Mouse (Mus musculus): Measurements from ENCODE around the gene Cd2bp2. TPM values are rescaled to one million over a fixed set of nuclear protein-coding genes. Genes with fewer than 3 reads are reported as not detected.

Cd2bp2 gene
- total and polyA plus RNA-seq, 3 experiments, result 18.2 to 35.2 (median 33.4) TPM

GRCm38 (mm10) chr7:127147901-127148300 lies 47.9 kb downstream of the Cd2bp2 start:
- Histone ChIP-seq H3K4me1 (ENCODE audit: control insufficient read depth, insufficient read depth, low read length) (no peaks in the 10 kb centered on the region), H3K4me3 (no peak overlapping the region), H3K27ac (no peak overlapping the region), H3K79me2 (replicated peaks; ENCODE audit: control insufficient read depth, insufficient read depth, low read length) (no peaks in the 10 kb centered on the region), H3K36me3 (ENCODE audit: control insufficient read depth, insufficient read depth, low read length) (no peaks in the 10 kb centered on the region), H3K27me3 (ENCODE audit: control insufficient read depth, insufficient read depth, low read length) (no peaks in the 10 kb centered on the region), H3K9ac (ENCODE audit: low read depth, low read length) (no peak overlapping the region)
- no peak for TF ChIP-seq POLR2A (IDR thresholded peaks at IDR 0.05; ENCODE audit: insufficient read depth, low read depth, low read length)
- TF ChIP-seq EP300 (IDR thresholded peaks at IDR 0.05; ENCODE audit: insufficient read depth, low read depth, low read length), result no peak
- TF ChIP-seq CTCF (IDR thresholded peaks at IDR 0.05), result no peak
- whole genome bisulfite sequencing, result 42% methylated on average over 3 of the region's 3 CpGs
- DNase-seq, result no peak
- intact Hi-C loops (cut with DNase I), result no loop called here

GRCm38 (mm10) chr7:127146267-127146603 lies 49.6 kb downstream of the Cd2bp2 start:
- TF ChIP-seq EP300 (IDR thresholded peaks at IDR 0.05; ENCODE audit: insufficient read depth, low read depth, low read length) (no peak), CTCF (IDR thresholded peaks at IDR 0.05) (no peak), POLR2A (IDR thresholded peaks at IDR 0.05; ENCODE audit: insufficient read depth, low read depth, low read length) (no peak)
- WGBS, result 81% methylated on average over 2 of the region's 2 CpGs
- H3K27me3 ChIP-seq (ENCODE audit: control insufficient read depth, insufficient read depth, low read length), result no peaks in the 10 kb centered on the region
- DNase-seq, result no peak
- H3K4me3 ChIP-seq, result no peak overlapping the region
- intact Hi-C loops (cut with DNase I), result no loop called here
- no peaks in the 10 kb centered on the region for H3K36me3 ChIP-seq (ENCODE audit: control insufficient read depth, insufficient read depth, low read length)
- no peak overlapping the region for H3K27ac ChIP-seq
- H3K9ac ChIP-seq (ENCODE audit: low read depth, low read length), result no peak overlapping the region
- no peaks in the 10 kb centered on the region for H3K79me2 ChIP-seq (replicated peaks; ENCODE audit: control insufficient read depth, insufficient read depth, low read length)
- no peaks in the 10 kb centered on the region for H3K4me1 ChIP-seq (ENCODE audit: control insufficient read depth, insufficient read depth, low read length)

- DNase-seq, result no peak
- WGBS, result 59% methylated on average over 9 of the region's 9 CpGs
- no peaks in the 10 kb centered on the region for H3K79me2 ChIP-seq (replicated peaks; ENCODE audit: control insufficient read depth, insufficient read depth, low read length)
- no peaks in the 10 kb centered on the region for H3K36me3 ChIP-seq (ENCODE audit: control insufficient read depth, insufficient read depth, low read length)
- intact Hi-C loops (cut with DNase I), result no loop called here
- no peak overlapping the region for H3K9ac ChIP-seq (ENCODE audit: low read depth, low read length)
- H3K27me3 ChIP-seq (ENCODE audit: control insufficient read depth, insufficient read depth, low read length), result no peaks in the 10 kb centered on the region
- no peak for TF ChIP-seq CTCF (IDR thresholded peaks at IDR 0.05)
- no peak for TF ChIP-seq EP300 (IDR thresholded peaks at IDR 0.05; ENCODE audit: insufficient read depth, low read depth, low read length)
- no peak for TF ChIP-seq POLR2A (IDR thresholded peaks at IDR 0.05; ENCODE audit: insufficient read depth, low read depth, low read length)
- no peaks in the 10 kb centered on the region for H3K4me1 ChIP-seq (ENCODE audit: control insufficient read depth, insufficient read depth, low read length)
- H3K4me3 ChIP-seq, result no peak overlapping the region
- H3K27ac ChIP-seq, result no peak overlapping the region
Observed at GRCm38 (mm10) chr7:127145387-127146266, 50.2 kb downstream of the Cd2bp2 start.

- DNase-seq, result no peak
- WGBS, result 59% methylated on average over 7 of the region's 7 CpGs
- no peak overlapping the region for H3K27ac ChIP-seq
- no peaks in the 10 kb centered on the region for H3K36me3 ChIP-seq (ENCODE audit: control insufficient read depth, insufficient read depth, low read length)
- H3K4me3 ChIP-seq, result no peak overlapping the region
- H3K27me3 ChIP-seq (ENCODE audit: control insufficient read depth, insufficient read depth, low read length), result no peaks in the 10 kb centered on the region
- intact Hi-C loops (cut with DNase I), result no loop called here
- TF ChIP-seq CTCF (IDR thresholded peaks at IDR 0.05), result no peak
- TF ChIP-seq POLR2A (IDR thresholded peaks at IDR 0.05; ENCODE audit: insufficient read depth, low read depth, low read length), result no peak
- no peak for TF ChIP-seq EP300 (IDR thresholded peaks at IDR 0.05; ENCODE audit: insufficient read depth, low read depth, low read length)
- no peak overlapping the region for H3K9ac ChIP-seq (ENCODE audit: low read depth, low read length)
- no peaks in the 10 kb centered on the region for H3K4me1 ChIP-seq (ENCODE audit: control insufficient read depth, insufficient read depth, low read length)
- no peaks in the 10 kb centered on the region for H3K79me2 ChIP-seq (replicated peaks; ENCODE audit: control insufficient read depth, insufficient read depth, low read length)
Observed at GRCm38 (mm10) chr7:127144412-127144811, 51.4 kb downstream of the Cd2bp2 start.

GRCm38 (mm10) chr7:127142666-127143065 lies 53.2 kb downstream of the Cd2bp2 start:
- Histone ChIP-seq H3K27me3 (ENCODE audit: control insufficient read depth, insufficient read depth, low read length) (no peaks in the 10 kb centered on the region), H3K4me3 (no peak overlapping the region), H3K27ac (no peak overlapping the region), H3K36me3 (ENCODE audit: control insufficient read depth, insufficient read depth, low read length) (no peaks in the 10 kb centered on the region), H3K4me1 (ENCODE audit: control insufficient read depth, insufficient read depth, low read length) (no peaks in the 10 kb centered on the region), H3K9ac (ENCODE audit: low read depth, low read length) (no peak overlapping the region), H3K79me2 (replicated peaks; ENCODE audit: control insufficient read depth, insufficient read depth, low read length) (no peaks in the 10 kb centered on the region)
- intact Hi-C loops (cut with DNase I), result no loop called here
- TF ChIP-seq EP300 (IDR thresholded peaks at IDR 0.05; ENCODE audit: insufficient read depth, low read depth, low read length) (no peak), POLR2A (IDR thresholded peaks at IDR 0.05; ENCODE audit: insufficient read depth, low read depth, low read length) (no peak), CTCF (IDR thresholded peaks at IDR 0.05) (no peak)
- no peak for DNase-seq
- 82% methylated on average over 4 of the region's 4 CpGs for WGBS

GRCm38 (mm10) chr7:127142214-127142613 lies 53.6 kb downstream of the Cd2bp2 start:
- Histone ChIP-seq H3K4me1 (ENCODE audit: control insufficient read depth, insufficient read depth, low read length) (no peaks in the 10 kb centered on the region), H3K9ac (ENCODE audit: low read depth, low read length) (no peak overlapping the region), H3K79me2 (replicated peaks; ENCODE audit: control insufficient read depth, insufficient read depth, low read length) (no peaks in the 10 kb centered on the region), H3K4me3 (no peak overlapping the region), H3K27ac (no peak overlapping the region), H3K27me3 (ENCODE audit: control insufficient read depth, insufficient read depth, low read length) (no peaks in the 10 kb centered on the region), H3K36me3 (ENCODE audit: control insufficient read depth, insufficient read depth, low read length) (no peaks in the 10 kb centered on the region)
- intact Hi-C loops (cut with DNase I), result no loop called here
- no peak for DNase-seq
- TF ChIP-seq CTCF (IDR thresholded peaks at IDR 0.05), result no peak
- TF ChIP-seq POLR2A (IDR thresholded peaks at IDR 0.05; ENCODE audit: insufficient read depth, low read depth, low read length), result no peak
- no peak for TF ChIP-seq EP300 (IDR thresholded peaks at IDR 0.05; ENCODE audit: insufficient read depth, low read depth, low read length)
- WGBS, result 57% methylated on average over 2 of the region's 2 CpGs

Other genes with a start within 250 kb of the Cd2bp2 start
- gene Asphd1, start 246.5 kb downstream of the Cd2bp2 start, total RNA-seq (2021), result not detected
- 0.08 and 0.29 TPM in 2 replicates for gene Asphd1, start 246.5 kb downstream of the Cd2bp2 start, polyA plus RNA-seq (2012; rRNA removed)
- gene Sez6l2, start 245.5 kb downstream of the Cd2bp2 start, total RNA-seq (2021), result 1 to 10 TPM; 5.6 to 6.1 TPM
- 5.0 and 5.4 TPM in 2 replicates for gene Sez6l2, start 245.5 kb downstream of the Cd2bp2 start, polyA plus RNA-seq (2012; rRNA removed)
- gene Cdipt, start 220.1 kb downstream of the Cd2bp2 start, total RNA-seq (2021), result 10 to 100 TPM; 44.4 to 45.9 TPM
- 133 and 170 TPM in 2 replicates for gene Cdipt, start 220.1 kb downstream of the Cd2bp2 start, polyA plus RNA-seq (2012; rRNA removed)
- gene Cdiptos, start 220.0 kb downstream of the Cd2bp2 start, total RNA-seq (2021), result under 1 TPM in 1 of 2 experiments, not detected in 1; 0.39 TPM
- 2.0 and 2.5 TPM in 2 replicates for gene Cdiptos, start 220.0 kb downstream of the Cd2bp2 start, polyA plus RNA-seq (2012; rRNA removed)
- 10 to 100 TPM; 50.4 to 59.1 TPM for gene Mvp, start 181.4 kb downstream of the Cd2bp2 start, total RNA-seq (2021)
- gene Mvp, start 181.4 kb downstream of the Cd2bp2 start, polyA plus RNA-seq (2012; rRNA removed), result 48.8 and 50.7 TPM in 2 replicates
- gene Pagr1b, start 179.6 kb downstream of the Cd2bp2 start, total RNA-seq (2021), result not detected
- gene Pagr1b, start 179.6 kb downstream of the Cd2bp2 start, polyA plus RNA-seq (2012; rRNA removed), result not detected in 2 replicates
- gene Pagr1a, start 178.7 kb downstream of the Cd2bp2 start, total RNA-seq (2021), result 10 to 100 TPM; 12.8 to 21.4 TPM
- gene Pagr1a, start 178.7 kb downstream of the Cd2bp2 start, polyA plus RNA-seq (2012; rRNA removed), result 3.6 and 4.3 TPM in 2 replicates
- gene Gm42742, start 175.0 kb downstream of the Cd2bp2 start, total RNA-seq (2021), result 10 to 100 TPM; 15.9 to 25.8 TPM
- 21.7 and 24.3 TPM in 2 replicates for gene Gm42742, start 175.0 kb downstream of the Cd2bp2 start, polyA plus RNA-seq (2012; rRNA removed)
- under 1 TPM; 0.63 to 0.77 TPM for gene Prrt2, start 174.8 kb downstream of the Cd2bp2 start, total RNA-seq (2021)
- 5.7 and 8.0 TPM in 2 replicates for gene Prrt2, start 174.8 kb downstream of the Cd2bp2 start, polyA plus RNA-seq (2012; rRNA removed)
- 10 to 100 TPM; 56.5 to 59.8 TPM for gene Maz, start 169.0 kb downstream of the Cd2bp2 start, total RNA-seq (2021)
- 53.7 and 57.1 TPM in 2 replicates for gene Maz, start 169.0 kb downstream of the Cd2bp2 start, polyA plus RNA-seq (2012; rRNA removed)
- gene Kif22, start 153.6 kb downstream of the Cd2bp2 start, total RNA-seq (2021), result under 1 TPM; 0.65 to 0.84 TPM
- 0.39 and 0.59 TPM in 2 replicates for gene Kif22, start 153.6 kb downstream of the Cd2bp2 start, polyA plus RNA-seq (2012; rRNA removed)
- not detected for gene Zg16, start 108.7 kb downstream of the Cd2bp2 start, total RNA-seq (2021)
- not detected in 2 replicates for gene Zg16, start 108.7 kb downstream of the Cd2bp2 start, polyA plus RNA-seq (2012; rRNA removed)
- 1 to 10 TPM; 1.5 to 2.1 TPM for gene AI467606, start 104.7 kb downstream of the Cd2bp2 start, total RNA-seq (2021)
- gene AI467606, start 104.7 kb downstream of the Cd2bp2 start, polyA plus RNA-seq (2012; rRNA removed), result 2.7 and 4.7 TPM in 2 replicates
- gene Qprt, start 73.8 kb downstream of the Cd2bp2 start, total RNA-seq (2021), result not detected
- gene Qprt, start 73.8 kb downstream of the Cd2bp2 start, polyA plus RNA-seq (2012; rRNA removed), result 0.25 and 0.32 TPM in 2 replicates
- gene Spn, start 58.2 kb downstream of the Cd2bp2 start, total RNA-seq (2021), result under 1 TPM; 0.78 to 0.80 TPM
- 1.1 and 2.9 TPM in 2 replicates for gene Spn, start 58.2 kb downstream of the Cd2bp2 start, polyA plus RNA-seq (2012; rRNA removed)
- 10 to 100 TPM; 20.5 to 22.0 TPM for gene Tbc1d10b, start 12.4 kb upstream of the Cd2bp2 start, total RNA-seq (2021)
- 13.6 and 17.4 TPM in 2 replicates for gene Tbc1d10b, start 12.4 kb upstream of the Cd2bp2 start, polyA plus RNA-seq (2012; rRNA removed)
- gene Mylpf, start 12.8 kb upstream of the Cd2bp2 start, total RNA-seq (2021), result 1 to 10 TPM; 3.5 TPM
- 0.74 and 1.1 TPM in 2 replicates for gene Mylpf, start 12.8 kb upstream of the Cd2bp2 start, polyA plus RNA-seq (2012; rRNA removed)
- gene Zfp553, start 37.0 kb upstream of the Cd2bp2 start, total RNA-seq (2021), result 1 to 10 TPM; 6.0 to 6.3 TPM
- gene Zfp553, start 37.0 kb upstream of the Cd2bp2 start, polyA plus RNA-seq (2012; rRNA removed), result 5.0 and 6.5 TPM in 2 replicates
- 1 to 10 TPM; 2.5 to 4.7 TPM for gene Sept1, start 37.1 kb upstream of the Cd2bp2 start, total RNA-seq (2021)
- 6.2 and 13.0 TPM in 2 replicates for gene Sept1, start 37.1 kb upstream of the Cd2bp2 start, polyA plus RNA-seq (2012; rRNA removed)
- gene Zfp771, start 48.2 kb upstream of the Cd2bp2 start, total RNA-seq (2021), result 10 to 100 TPM; 14.7 to 21.0 TPM
- 16.9 and 30.0 TPM in 2 replicates for gene Zfp771, start 48.2 kb upstream of the Cd2bp2 start, polyA plus RNA-seq (2012; rRNA removed)
- gene Dctpp1, start 64.7 kb upstream of the Cd2bp2 start, total RNA-seq (2021), result 10 to 100 TPM; 38.7 to 44.6 TPM
- gene Dctpp1, start 64.7 kb upstream of the Cd2bp2 start, polyA plus RNA-seq (2012; rRNA removed), result 42.0 and 46.6 TPM in 2 replicates
- 10 to 100 TPM; 27.2 to 32.9 TPM for gene Sephs2, start 78.0 kb upstream of the Cd2bp2 start, total RNA-seq (2021)
- 14.8 and 22.5 TPM in 2 replicates for gene Sephs2, start 78.0 kb upstream of the Cd2bp2 start, polyA plus RNA-seq (2012; rRNA removed)
- gene Itgal, start 100.2 kb upstream of the Cd2bp2 start, total RNA-seq (2021), result 1 to 10 TPM; 1.7 to 2.3 TPM
- gene Itgal, start 100.2 kb upstream of the Cd2bp2 start, polyA plus RNA-seq (2012; rRNA removed), result 3.0 and 5.0 TPM in 2 replicates
- 10 to 100 TPM; 36.5 to 37.2 TPM for gene Zfp768, start 149.5 kb upstream of the Cd2bp2 start, total RNA-seq (2021)
- 30.8 and 31.6 TPM in 2 replicates for gene Zfp768, start 149.5 kb upstream of the Cd2bp2 start, polyA plus RNA-seq (2012; rRNA removed)
- gene Zfp747, start 180.0 kb upstream of the Cd2bp2 start, total RNA-seq (2021), result 1 to 10 TPM; 4.3 to 5.3 TPM
- gene Zfp747, start 180.0 kb upstream of the Cd2bp2 start, polyA plus RNA-seq (2012; rRNA removed), result 2.9 and 3.9 TPM in 2 replicates
- 1 to 10 TPM; 2.3 to 2.4 TPM for gene 9130019O22Rik, start 191.1 kb upstream of the Cd2bp2 start, total RNA-seq (2021)
- 1.7 and 2.4 TPM in 2 replicates for gene 9130019O22Rik, start 191.1 kb upstream of the Cd2bp2 start, polyA plus RNA-seq (2012; rRNA removed)
- 1 to 10 TPM; 3.1 to 4.0 TPM for gene E430018J23Rik, start 197.6 kb upstream of the Cd2bp2 start, total RNA-seq (2021)
- 3.1 and 3.5 TPM in 2 replicates for gene E430018J23Rik, start 197.6 kb upstream of the Cd2bp2 start, polyA plus RNA-seq (2012; rRNA removed)
- 1 to 10 TPM; 3.2 TPM for gene Zfp764, start 210.8 kb upstream of the Cd2bp2 start, total RNA-seq (2021)
- gene Zfp764, start 210.8 kb upstream of the Cd2bp2 start, polyA plus RNA-seq (2012; rRNA removed), result 2.6 and 3.5 TPM in 2 replicates
- gene Zfp688, start 226.0 kb upstream of the Cd2bp2 start, total RNA-seq (2021), result 1 to 10 TPM; 3.3 to 3.8 TPM
- gene Zfp688, start 226.0 kb upstream of the Cd2bp2 start, polyA plus RNA-seq (2012; rRNA removed), result 4.9 and 8.1 TPM in 2 replicates

All from heart, adult 2 months (tissue).